Mouse (Mus musculus) urinary bladder, postnatal 10 days (tissue): ENCODE measurements around the gene Cyp2e1.

Experiments used
- DNase-seq: peaks from one replicate; pipeline ENCODE4 v3.0.0; 2022; ENCODE audit warnings: low spot score

The Cyp2e1 gene

DNA sequence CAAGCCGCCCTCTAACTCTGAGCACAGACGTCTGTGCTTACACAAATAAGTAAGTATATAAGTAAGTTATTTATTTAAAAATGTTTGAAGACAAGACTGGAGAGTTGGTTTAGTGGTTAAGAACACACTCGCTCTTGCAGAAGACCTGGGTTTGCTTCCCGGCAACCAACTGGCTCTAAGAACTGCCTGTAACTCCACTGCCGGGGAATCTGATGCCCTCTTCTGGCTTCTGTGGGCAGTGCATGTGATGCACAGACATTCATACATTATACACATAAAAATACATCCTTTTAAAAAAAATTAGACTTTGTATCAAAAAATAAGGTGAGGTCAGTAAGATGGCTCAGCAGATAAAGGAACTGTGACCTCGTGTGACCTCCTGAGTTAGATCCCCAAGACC is 47.0 kb downstream of the Cyp2e1 start:
- no peak for DNase-seq

DNA sequence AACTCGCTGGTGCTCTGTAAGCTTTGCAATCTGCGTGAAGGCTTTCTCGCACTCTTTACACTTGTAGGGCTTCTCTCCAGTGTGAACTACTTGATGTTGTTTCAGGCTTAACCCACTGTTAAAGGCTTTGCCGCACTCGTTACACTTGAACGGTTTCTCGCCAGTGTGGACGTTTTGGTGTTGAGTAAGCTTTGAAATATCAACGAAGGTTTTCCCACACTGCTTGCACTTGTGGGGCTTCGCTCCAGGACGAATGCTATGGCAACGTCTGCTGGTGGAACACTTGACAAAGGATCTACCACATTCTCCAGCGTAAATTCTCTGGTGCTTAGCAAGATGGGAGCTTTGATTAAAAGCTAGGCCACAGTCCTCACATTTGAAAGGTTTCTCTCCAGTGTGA is 48.2 kb downstream of the Cyp2e1 start:
- no peak for DNase-seq

- no peak for DNase-seq
Observed at GRCm38 (mm10) chr7:140812850-140813249, 49.3 kb downstream of the Cyp2e1 start.

GRCm38 (mm10) chr7:140820173-140820572 is 56.6 kb downstream of the Cyp2e1 start:
- no peak for DNase-seq

- no peak for DNase-seq
Observed at GRCm38 (mm10) chr7:140821305-140821652, 57.7 kb downstream of the Cyp2e1 start.

- DNase-seq: no peak
Observed at GRCm38 (mm10) chr7:140821653-140822329, 58.3 kb downstream of the Cyp2e1 start, which contains the start of gene Zfp941. Zfp941 (minus strand) TSS chr7:140822178.

DNA sequence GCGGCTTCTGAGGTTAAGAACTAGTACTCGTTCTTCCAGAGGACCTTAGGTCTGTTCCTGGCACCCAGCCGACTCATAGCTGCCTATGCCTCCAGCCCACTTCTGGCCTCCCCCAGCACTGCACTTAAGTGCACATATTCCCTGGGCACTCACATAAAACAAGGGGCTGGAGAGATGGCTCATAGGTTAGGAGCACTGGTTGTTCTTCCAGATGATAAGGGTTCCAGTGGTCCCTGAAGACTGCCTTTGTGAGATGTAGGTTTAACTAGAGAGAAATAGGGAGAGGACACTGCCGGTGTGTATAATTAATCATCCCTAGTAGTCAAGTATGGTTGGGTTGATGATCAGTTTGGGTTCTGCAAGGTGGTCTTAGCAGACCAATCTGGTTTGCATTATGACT is 59.2 kb downstream of the Cyp2e1 start:
- no peak for DNase-seq
